In the genomic region with DNA sequence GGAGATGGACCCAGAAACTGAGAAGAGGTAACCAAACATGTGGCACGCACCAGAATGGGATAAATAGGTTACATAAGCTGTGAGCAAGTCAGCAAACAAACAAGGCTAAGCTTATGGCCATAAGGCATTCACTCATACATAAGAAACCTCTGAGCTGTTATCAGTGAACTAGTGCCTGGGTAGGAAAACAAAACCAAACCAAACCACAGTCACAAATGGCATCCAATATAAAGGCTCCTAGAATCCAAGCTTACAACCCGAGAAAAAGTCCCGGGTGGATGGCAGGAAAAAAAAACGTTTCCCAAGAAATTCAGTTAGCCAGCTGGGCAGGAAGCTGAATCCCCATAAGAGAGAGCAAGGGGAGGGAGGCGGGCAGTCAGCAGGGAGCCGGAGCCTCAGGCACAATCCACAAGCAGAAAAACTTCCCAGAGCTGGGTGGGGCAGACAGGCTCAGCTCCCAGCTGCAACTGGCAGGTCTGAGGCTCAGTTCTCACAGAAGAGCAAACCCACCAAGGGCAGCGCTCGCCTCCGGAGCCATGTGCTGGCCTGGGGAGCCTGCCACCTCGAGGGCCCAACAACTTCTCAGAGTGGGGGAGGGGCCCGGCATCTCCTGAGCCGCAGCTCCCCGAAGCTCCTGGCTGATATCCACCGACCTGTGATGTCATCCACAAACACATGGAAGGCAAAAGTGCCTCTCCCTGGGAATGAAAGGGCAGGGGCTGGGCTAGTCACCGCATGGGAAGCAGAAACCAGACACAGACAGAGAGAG, we compare ENCODE assay signal across 8 mouse cellular contexts. TPM values are rescaled to one million over a fixed set of nuclear protein-coding genes. Genes with fewer than 3 reads are reported as not detected.
DNase-seq lines count a peak whose midpoint lies in the region; ATAC-seq and TF ChIP-seq lines count a peak whose summit lies in the region.

No protein-coding gene starts in this region.

- in situ Hi-C loops in Patski (cut with MboI; ENCODE audit: low pct_unique_long_range_greater_than_20kb), result no loop called here

- no peak for TF ChIP-seq EP300 in stomach, postnatal 0 days (optimal IDR thresholded peaks at IDR 0.05)

- H3K9ac ChIP-seq in hindbrain, embryonic 13.5 days, result peak overlapping the region; percentile 39
- H3K9ac ChIP-seq in midbrain, embryonic 12.5 days (replicated peaks), result peak overlapping the region; percentile 47
- peak overlapping the region; percentile 62 for H3K9ac ChIP-seq in stomach, postnatal 0 days (ENCODE audit: low read length)

- peaks cover 10% of the 10 kb centered on the region for H3K36me3 ChIP-seq in hindbrain, embryonic 13.5 days
- H3K36me3 ChIP-seq in limb, embryonic 10.5 days, result peaks cover 24% of the 10 kb centered on the region
- peaks cover 6% of the 10 kb centered on the region for H3K36me3 ChIP-seq in midbrain, embryonic 12.5 days
- peaks cover 4% of the 10 kb centered on the region; the same call in 1 of the 2 replicates for H3K36me3 ChIP-seq in stomach, postnatal 0 days (ENCODE audit: control insufficient read depth, insufficient read depth, low read length)

- POLR2A ChIA-PET in Patski (lab: Charles Lee), result interaction anchor here (1.7 kb wide), 1 partner anchor 13 kb away, joined by 5 read pairs; no protein-coding TSS in a partner anchor

- H3K9me3 ChIP-seq in hindbrain, embryonic 13.5 days, result no peaks in the 10 kb centered on the region
- no peaks in the 10 kb centered on the region for H3K9me3 ChIP-seq in limb, embryonic 10.5 days (replicated peaks)
- H3K9me3 ChIP-seq in midbrain, embryonic 12.5 days, result no peaks in the 10 kb centered on the region
- H3K9me3 ChIP-seq in stomach, postnatal 0 days (ENCODE audit: control insufficient read depth, low read length), result no peaks in the 10 kb centered on the region

- H3K27ac ChIP-seq in hindbrain, embryonic 13.5 days, result peak overlapping the region; percentile 49; the same call in 1 of the 2 replicates
- peak overlapping the region; percentile 81 for H3K27ac ChIP-seq in limb, embryonic 10.5 days
- peak overlapping the region; percentile 68 for H3K27ac ChIP-seq in midbrain, embryonic 12.5 days (replicated peaks)
- H3K27ac ChIP-seq in stomach, postnatal 0 days (replicated peaks), result peak overlapping the region; percentile 91

- peak; percentile 57 for ATAC-seq in Patski
- ATAC-seq in hindbrain, embryonic 13.5 days (ENCODE audit: low FRiP score), result no peak
- ATAC-seq in midbrain, embryonic 12.5 days (ENCODE audit: low FRiP score, low read depth), result no peak
- peak; percentile 89 for ATAC-seq in stomach, postnatal 0 days (ENCODE audit: low FRiP score, low TSS enrichment)
- no peak for ATAC-seq in monocyte, adult 5-6 weeks (replicated peaks; ENCODE audit: insufficient number of reproducible peaks, low FRiP score, low TSS enrichment, poor library complexity, severe bottlenecking)

- peaks cover 9% of the 10 kb centered on the region for H3K4me1 ChIP-seq in hindbrain, embryonic 13.5 days (replicated peaks)
- peaks cover 21% of the 10 kb centered on the region for H3K4me1 ChIP-seq in limb, embryonic 10.5 days
- peaks cover 10% of the 10 kb centered on the region for H3K4me1 ChIP-seq in midbrain, embryonic 12.5 days
- 0 out of 2 replicates have a peak, but pooled peaks cover 2% of the 10 kb centered on the region for H3K4me1 ChIP-seq in stomach, postnatal 0 days (replicated peaks; ENCODE audit: control insufficient read depth, insufficient read depth)

- no peaks in the 10 kb centered on the region for H3K27me3 ChIP-seq in Patski
- H3K27me3 ChIP-seq in hindbrain, embryonic 13.5 days, result no peaks in the 10 kb centered on the region
- no peaks in the 10 kb centered on the region for H3K27me3 ChIP-seq in limb, embryonic 10.5 days (ENCODE audit: low read depth, poor library complexity, severe bottlenecking)
- H3K27me3 ChIP-seq in midbrain, embryonic 12.5 days, result no peaks in the 10 kb centered on the region
- H3K27me3 ChIP-seq in stomach, postnatal 0 days (ENCODE audit: control insufficient read depth, insufficient read depth, low read length), result no peaks in the 10 kb centered on the region

- H3K4me2 ChIP-seq in hindbrain, embryonic 13.5 days, result peak overlapping the region; percentile 40
- H3K4me2 ChIP-seq in midbrain, embryonic 12.5 days (replicated peaks), result peak overlapping the region; percentile 43
- H3K4me2 ChIP-seq in stomach, postnatal 0 days (replicated peaks; ENCODE audit: low read depth), result peak overlapping the region; percentile 57

- peak; percentile 56 for DNase-seq in Patski (ENCODE audit: low read depth, low spot score)
- peak; percentile 80 for DNase-seq in cerebellum, adult 9-10 months
- peak; percentile 86 for DNase-seq in gastrocnemius, adult 18-20 months (ENCODE audit: low spot score)
- DNase-seq in limb, embryonic 10.5 days (ENCODE audit: low spot score), result peak; percentile 69
- peak; percentile 82 for DNase-seq in stomach, postnatal 0 days (ENCODE audit: low spot score)

- TF ChIP-seq CTCF in Patski (IDR thresholded peaks at IDR 0.05), result no peak
- no peak for TF ChIP-seq CTCF in stomach, postnatal 0 days (IDR thresholded peaks at IDR 0.05; ENCODE audit: low read depth)

- CTCF ChIA-PET in Patski (lab: Charles Lee), result interaction anchor here (1.0 to 5.1 kb wide), 5 partner anchors 10 to 22 kb away, joined by 3 to 25 read pairs (median 5); no protein-coding TSS in a partner anchor

- WGBS in hindbrain, embryonic 13.5 days, result 5% methylated on average over 15 of the region's 15 CpGs
- 5% methylated on average over 15 of the region's 15 CpGs for WGBS in limb, embryonic 10.5 days
- WGBS in midbrain, embryonic 12.5 days, result 4% methylated on average over 15 of the region's 15 CpGs
- WGBS in stomach, postnatal 0 days, result 5% methylated on average over 15 of the region's 15 CpGs

- 0 out of 2 replicates have a peak overlapping the region, but pooled peaks have one; percentile 4 for H3K4me3 ChIP-seq in hindbrain, embryonic 13.5 days
- peak overlapping the region; percentile 40 for H3K4me3 ChIP-seq in limb, embryonic 10.5 days
- H3K4me3 ChIP-seq in midbrain, embryonic 12.5 days, result peak overlapping the region; percentile 20; the same call in 1 of the 2 replicates
- H3K4me3 ChIP-seq in stomach, postnatal 0 days (ENCODE audit: low read depth, low read length), result peak overlapping the region; percentile 31

RNA-seq across cellular contexts. Expression of a gene that starts 17.3 kb away (rescaled TPM):
- 53.6 TPM for polyA plus RNA-seq in Patski (2021)
- 10 to 100 TPM; 26.2 to 37.9 TPM for total RNA-seq in gastrocnemius, adult 18-20 months (2021)
- polyA plus RNA-seq in hindbrain, embryonic 13.5 days (2015; fragmentation: Nextera tagmentation; extraction: Ambion mirVana), result 47.0 and 50.8 TPM in 2 replicates
- 77.9 and 79.5 TPM in 2 replicates for polyA plus RNA-seq in limb, embryonic 10.5 days (2016; fragmentation: Nextera tagmentation; extraction: Ambion mirVana)
- polyA plus RNA-seq in midbrain, embryonic 12.5 days (2016; fragmentation: Nextera tagmentation; extraction: Ambion mirVana), result 79.0 and 79.2 TPM in 2 replicates
- 42.2 and 46.8 TPM in 2 replicates for polyA plus RNA-seq in stomach, postnatal 0 days (2015; fragmentation: Nextera tagmentation; extraction: Ambion mirVana)
- total RNA-seq in monocyte, adult 5-6 weeks (2017), result 22.5 to 27.9 TPM (median 23.5 TPM) in 3 replicates

RNA-seq across cellular contexts. Expression of a gene that starts 21.1 kb away (rescaled TPM):
- 10.8 TPM for polyA plus RNA-seq in Patski (2021)
- 10 to 100 TPM; 17.3 to 17.5 TPM for total RNA-seq in gastrocnemius, adult 18-20 months (2021)
- polyA plus RNA-seq in hindbrain, embryonic 13.5 days (2015; fragmentation: Nextera tagmentation; extraction: Ambion mirVana), result 2.8 and 3.3 TPM in 2 replicates
- 11.1 and 14.2 TPM in 2 replicates for polyA plus RNA-seq in limb, embryonic 10.5 days (2016; fragmentation: Nextera tagmentation; extraction: Ambion mirVana)
- 5.5 and 5.8 TPM in 2 replicates for polyA plus RNA-seq in midbrain, embryonic 12.5 days (2016; fragmentation: Nextera tagmentation; extraction: Ambion mirVana)
- 13.4 and 14.5 TPM in 2 replicates for polyA plus RNA-seq in stomach, postnatal 0 days (2015; fragmentation: Nextera tagmentation; extraction: Ambion mirVana)
- not detected in 3 replicates for total RNA-seq in monocyte, adult 5-6 weeks (2017)

RNA-seq across cellular contexts. Expression of a gene that starts 40.6 kb away (rescaled TPM):
- 0.09 TPM for polyA plus RNA-seq in Patski (2021)
- not detected for total RNA-seq in gastrocnemius, adult 18-20 months (2021)
- 0.18 TPM in 1 of 2 replicates, not detected in the other for polyA plus RNA-seq in hindbrain, embryonic 13.5 days (2015; fragmentation: Nextera tagmentation; extraction: Ambion mirVana)
- 0.28 and 0.73 TPM in 2 replicates for polyA plus RNA-seq in limb, embryonic 10.5 days (2016; fragmentation: Nextera tagmentation; extraction: Ambion mirVana)
- 0.13 and 0.21 TPM in 2 replicates for polyA plus RNA-seq in midbrain, embryonic 12.5 days (2016; fragmentation: Nextera tagmentation; extraction: Ambion mirVana)
- polyA plus RNA-seq in stomach, postnatal 0 days (2015; fragmentation: Nextera tagmentation; extraction: Ambion mirVana), result 0.08 and 0.13 TPM in 2 replicates
- total RNA-seq in monocyte, adult 5-6 weeks (2017), result 0.64 to 0.76 TPM in 2 of 3 replicates, not detected in the other

RNA-seq across cellular contexts. Expression of a gene that starts 52.9 kb away (rescaled TPM):
- polyA plus RNA-seq in Patski (2021), result 38.6 TPM
- 1 to 10 TPM; 1.4 to 1.7 TPM for total RNA-seq in gastrocnemius, adult 18-20 months (2021)
- polyA plus RNA-seq in hindbrain, embryonic 13.5 days (2015; fragmentation: Nextera tagmentation; extraction: Ambion mirVana), result 9.0 and 9.3 TPM in 2 replicates
- 9.4 and 10.8 TPM in 2 replicates for polyA plus RNA-seq in limb, embryonic 10.5 days (2016; fragmentation: Nextera tagmentation; extraction: Ambion mirVana)
- 10.7 and 11.1 TPM in 2 replicates for polyA plus RNA-seq in midbrain, embryonic 12.5 days (2016; fragmentation: Nextera tagmentation; extraction: Ambion mirVana)
- polyA plus RNA-seq in stomach, postnatal 0 days (2015; fragmentation: Nextera tagmentation; extraction: Ambion mirVana), result 1.1 and 1.9 TPM in 2 replicates
- total RNA-seq in monocyte, adult 5-6 weeks (2017), result 2.1 to 8.5 TPM (median 3.1 TPM) in 3 replicates

Comparison
In these comparisons a context has a peak if more than half of its experiments do, and no peak if none do; other contexts are left out.
1. ATAC-seq: peak in Patski (single experiment) and stomach, postnatal 0 days (single experiment); none in hindbrain, embryonic 13.5 days (single experiment), midbrain, embryonic 12.5 days (single experiment) and monocyte, adult 5-6 weeks (single experiment).
2. Peak in every context shown above with its lines, with median percentiles within 50 percentile points of each other: DNase-seq, H3K27ac ChIP-seq, H3K4me2 ChIP-seq, H3K4me3 ChIP-seq and H3K9ac ChIP-seq.